Mouse (Mus musculus): ENCODE results near the gene Bmp4.

The Bmp4 gene

DNA sequence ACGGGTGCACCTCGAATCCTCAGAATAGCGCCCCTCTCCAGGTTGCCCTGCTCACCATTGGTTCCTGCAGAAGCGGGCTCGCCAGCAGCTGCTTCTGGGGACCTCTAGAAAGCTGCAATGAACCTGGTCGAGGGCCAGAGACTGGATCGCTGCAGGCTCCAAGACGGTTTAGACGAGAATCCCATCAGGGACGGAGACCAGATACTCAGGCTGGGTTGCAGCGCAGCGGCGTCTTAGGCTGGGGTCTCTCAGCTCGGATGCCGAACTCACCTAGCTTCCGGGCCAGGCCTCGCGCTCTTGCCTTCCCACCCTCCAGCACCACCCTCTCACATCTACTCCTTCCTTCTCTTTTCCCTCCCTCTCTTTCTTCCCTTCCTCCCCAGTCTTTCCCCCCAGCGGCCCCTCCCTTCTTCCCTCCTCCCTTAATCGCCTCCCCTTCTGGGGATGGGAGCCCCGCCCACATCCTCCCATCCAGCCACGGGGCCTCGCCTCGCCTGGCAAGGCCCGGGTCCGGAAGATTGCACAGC is at the start of gene Bmp4:
Gene Bmp4 (minus strand): TSS at position 421 of the 527 bp plus-strand sequence.
- no peak for DNase-seq (ENCODE audit: low spot score)

DNA sequence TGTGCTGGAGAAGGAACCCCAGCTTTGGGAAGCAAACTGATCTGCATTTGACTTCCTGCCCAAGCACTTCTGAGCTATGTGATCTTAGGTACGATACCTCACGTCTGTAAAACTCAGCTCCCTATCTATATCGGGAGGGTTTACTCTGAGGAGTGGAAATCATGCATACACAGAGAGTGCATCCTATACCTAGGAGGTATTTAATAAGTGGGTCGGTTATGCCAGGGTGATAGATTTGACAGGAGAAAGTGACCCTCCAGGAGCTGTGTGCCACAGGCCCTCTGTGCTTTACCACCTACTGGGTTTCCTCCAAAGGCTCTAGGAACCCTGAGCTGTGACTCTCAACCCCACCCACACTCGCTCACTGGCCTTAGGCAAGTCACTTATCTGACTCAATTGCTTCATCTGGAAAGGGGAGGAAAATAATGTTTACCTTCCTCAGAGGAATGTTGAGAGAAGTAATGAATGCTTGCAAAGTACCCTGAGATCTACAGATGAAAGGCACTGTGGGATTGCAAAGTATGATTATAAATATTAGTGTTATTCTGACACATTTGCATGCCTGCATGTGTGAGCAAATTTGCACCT is 49.1 kb upstream of the Bmp4 start:
- DNase-seq (ENCODE audit: low spot score), result no peak

DNA sequence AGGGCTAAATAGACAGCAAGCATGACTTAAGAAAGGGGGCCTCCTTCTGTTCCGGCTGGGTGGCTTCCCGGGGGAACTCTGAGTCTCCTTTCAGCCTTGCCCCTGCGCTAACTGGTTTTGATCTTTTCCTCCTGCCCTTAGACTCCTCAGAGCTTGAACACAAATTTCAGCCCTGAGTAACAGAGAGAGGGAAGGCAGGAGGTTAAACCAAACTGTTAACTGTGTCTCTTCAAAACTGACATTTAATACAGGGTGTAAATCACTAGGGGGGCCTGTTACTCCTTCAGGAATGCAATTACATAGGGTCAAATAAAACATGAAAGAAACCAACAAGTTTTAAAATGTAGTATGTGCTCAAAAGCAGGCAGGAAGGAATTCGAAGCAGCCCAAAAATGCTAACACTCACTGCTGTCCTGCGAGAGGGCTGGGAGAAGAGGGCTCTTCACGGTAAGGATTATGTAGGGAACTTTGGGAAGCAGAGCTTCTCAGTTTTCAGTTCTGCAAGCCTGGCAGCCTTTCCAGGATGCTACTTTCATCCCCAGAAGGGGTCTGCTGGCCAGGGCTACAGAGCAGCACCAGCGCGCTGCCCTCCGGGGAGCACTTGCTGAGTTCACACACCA is 46.1 kb upstream of the Bmp4 start:
- DNase-seq (ENCODE audit: low spot score), result no peak

DNA sequence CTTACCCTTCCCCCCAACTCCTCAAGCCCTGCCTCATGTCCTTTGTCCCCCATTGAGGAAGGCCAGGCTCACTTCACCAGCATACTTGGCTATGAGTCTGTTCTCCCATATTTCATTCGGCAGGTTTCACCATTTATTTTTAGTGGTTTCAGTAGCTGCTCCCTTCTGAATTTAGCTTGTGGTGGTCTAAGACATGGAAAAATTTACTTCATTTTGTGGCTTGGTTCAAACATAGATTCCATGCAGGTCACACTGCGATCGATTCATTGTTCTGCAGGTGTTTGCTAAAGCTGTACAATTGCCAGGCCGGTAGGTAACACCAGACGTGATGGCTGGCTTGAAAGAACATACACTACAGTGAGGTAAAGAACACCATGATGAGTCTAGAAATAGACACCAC is 39.8 kb upstream of the Bmp4 start:
- DNase-seq (ENCODE audit: low spot score), result no peak

DNA sequence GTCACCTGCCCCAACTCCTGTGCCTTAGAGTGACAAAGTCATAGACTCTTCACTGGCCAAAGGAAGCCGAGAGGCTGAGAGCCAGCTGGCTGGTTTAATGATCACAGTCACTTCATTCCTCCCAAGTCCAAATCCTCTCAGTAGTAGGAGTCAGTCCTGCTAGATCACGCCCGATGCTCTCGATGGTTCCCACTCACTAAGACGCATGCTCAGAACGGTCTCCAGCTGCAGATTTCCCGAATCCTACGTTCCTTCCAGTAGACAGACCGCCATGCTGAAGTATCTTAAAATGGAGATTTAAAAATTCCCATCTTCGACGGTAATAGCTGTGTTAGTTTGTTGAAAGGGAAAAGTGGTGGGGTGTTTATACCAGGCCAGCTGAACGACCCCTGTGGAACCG is 36.8 kb upstream of the Bmp4 start:
- DNase-seq (ENCODE audit: low spot score), result no peak

DNA sequence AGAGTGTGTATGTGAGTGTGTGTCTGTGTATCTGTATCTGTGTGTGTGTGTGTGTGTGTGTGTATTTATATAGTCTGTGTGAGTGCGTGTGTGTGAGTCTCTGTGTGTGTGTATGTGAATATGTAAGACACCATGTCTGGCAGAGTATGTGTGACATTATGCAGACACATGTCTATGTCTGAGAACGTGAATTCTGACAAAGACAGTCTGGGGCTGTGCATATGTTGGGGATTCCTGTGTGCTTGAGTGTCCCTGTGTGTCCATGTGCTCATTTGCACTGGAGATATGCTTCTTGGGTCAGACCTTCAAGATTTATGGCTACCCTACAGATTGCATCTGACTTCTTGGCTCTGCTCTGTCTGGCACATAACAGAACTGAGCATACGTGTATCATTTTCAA is 31.4 kb upstream of the Bmp4 start:
- DNase-seq (ENCODE audit: low spot score), result no peak

DNA sequence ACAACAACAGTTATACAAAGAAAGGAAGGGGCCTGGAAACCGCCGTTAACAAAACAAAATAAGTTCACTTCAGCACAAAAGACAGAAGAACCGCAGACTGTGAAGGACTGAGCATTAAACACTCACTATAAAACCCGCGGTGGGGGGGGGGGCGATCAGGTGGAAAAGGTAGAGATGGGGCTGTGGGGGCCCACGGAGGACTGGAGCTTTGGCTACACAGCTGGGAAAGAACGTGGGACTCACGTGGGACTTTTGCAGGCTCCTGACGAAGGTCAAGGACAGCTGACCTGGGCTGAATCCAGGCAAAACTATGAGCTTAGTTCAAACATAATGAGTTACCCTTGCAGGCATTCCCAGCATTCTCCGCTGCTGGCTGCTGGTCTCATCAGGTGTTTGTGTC is 28.8 kb upstream of the Bmp4 start:
- no peak for DNase-seq (ENCODE audit: low spot score)

DNA sequence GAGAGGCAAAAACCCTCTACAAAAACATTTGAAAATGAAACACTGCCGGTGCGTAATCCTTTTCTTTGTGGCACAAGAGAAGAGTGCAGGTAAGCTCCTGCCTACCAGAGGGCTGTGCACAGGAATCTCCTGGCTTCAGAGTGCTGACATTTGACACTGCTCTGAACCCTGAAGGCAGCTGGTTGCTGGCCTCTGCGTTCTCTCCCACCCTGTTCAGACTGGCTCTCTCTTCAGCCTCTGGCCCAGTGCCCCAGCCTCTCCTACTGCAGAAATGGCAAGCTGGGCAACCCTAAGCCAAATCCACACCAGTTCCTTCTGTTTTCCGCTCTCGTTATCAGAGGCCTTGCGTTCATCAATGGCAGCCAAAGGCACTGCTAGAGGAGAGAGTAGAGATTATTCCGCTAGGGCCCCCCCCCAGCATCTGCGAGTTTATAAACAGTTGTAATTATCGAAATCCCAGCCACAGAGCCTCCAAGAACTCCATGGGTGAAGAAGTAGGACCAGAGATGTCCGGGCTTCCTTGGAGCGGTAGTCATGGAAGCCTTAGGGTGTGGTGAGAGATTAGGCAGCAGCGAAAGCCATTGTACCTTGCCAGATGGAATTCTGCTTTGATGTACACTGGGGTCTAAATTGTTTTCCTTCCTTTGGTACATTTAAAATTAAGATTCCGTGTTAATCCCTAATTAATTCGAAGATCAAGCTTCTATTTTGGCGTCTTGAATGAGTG is 28.1 kb upstream of the Bmp4 start:
- no peak for DNase-seq (ENCODE audit: low spot score)

DNA sequence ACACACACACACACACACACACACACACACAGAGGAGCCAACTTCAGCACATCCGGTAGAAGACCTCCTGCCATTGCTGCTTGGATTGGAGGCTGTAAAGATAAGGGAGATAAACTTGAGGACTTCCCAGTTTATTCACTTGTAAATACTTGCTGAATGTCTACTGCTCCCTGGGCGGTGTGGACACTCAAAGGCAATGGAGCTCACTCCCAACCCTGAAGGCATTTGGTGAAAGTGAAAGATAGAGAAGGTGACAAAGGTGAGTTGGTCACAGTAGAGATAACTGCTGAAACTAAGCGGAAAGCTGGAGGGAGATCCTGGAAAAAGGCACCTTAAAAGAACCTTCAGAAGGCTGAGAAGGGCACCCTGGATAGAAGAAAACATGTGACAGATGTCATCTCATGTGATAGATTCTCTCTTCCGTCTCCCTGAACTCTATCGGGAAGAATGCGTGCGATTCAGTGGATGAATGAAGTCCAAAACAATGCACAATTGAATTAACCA is 22.1 kb upstream of the Bmp4 start:
- DNase-seq (ENCODE audit: low spot score), result no peak

DNA sequence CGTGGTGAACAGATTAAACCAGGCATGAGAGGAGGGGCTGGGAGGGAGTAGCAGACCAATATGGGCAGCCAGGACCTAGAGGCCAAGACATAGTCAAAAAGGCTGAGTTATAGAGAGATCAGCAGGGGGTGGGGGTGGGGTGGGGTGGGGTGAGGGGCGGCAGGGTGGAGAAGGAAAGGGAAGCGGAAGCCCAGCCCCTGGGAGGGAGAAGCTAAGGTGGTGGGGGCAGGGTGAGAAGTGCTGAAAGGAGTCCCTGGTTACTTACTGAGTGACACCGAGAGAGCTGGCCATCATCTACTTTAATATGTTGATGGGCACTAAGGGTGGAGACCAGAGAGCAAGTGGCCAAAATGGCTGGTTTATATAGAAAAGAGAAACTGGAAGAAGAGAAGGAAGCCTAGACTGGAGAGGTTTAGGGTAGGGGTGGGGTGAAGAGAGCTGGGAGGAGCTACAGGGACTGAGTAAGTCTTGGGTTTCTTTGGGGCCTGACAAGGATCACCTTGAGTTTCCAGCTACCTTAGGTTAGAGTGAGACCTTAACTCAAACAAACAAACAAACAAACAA is 20.2 kb upstream of the Bmp4 start:
- DNase-seq (ENCODE audit: low spot score), result no peak

DNA sequence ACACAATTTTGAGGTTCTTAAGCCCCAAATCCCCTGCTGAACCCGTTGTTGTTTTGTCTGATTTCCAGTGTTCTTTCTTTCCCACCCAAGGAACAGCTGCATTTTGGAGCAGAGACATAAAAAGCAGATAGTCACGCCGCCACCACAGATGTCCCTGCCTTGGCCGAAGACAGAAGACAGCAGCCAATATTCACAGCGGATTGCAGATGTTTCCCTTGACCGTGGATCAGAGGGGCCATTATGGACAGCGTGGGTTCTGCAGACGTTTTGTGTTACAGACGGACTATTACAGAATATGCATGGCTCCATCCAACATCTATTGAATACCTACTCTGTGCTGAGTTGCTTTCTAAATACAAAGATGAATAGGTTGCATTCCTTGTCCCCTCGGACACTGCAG is 18.5 kb upstream of the Bmp4 start:
- DNase-seq (ENCODE audit: low spot score), result no peak

DNA sequence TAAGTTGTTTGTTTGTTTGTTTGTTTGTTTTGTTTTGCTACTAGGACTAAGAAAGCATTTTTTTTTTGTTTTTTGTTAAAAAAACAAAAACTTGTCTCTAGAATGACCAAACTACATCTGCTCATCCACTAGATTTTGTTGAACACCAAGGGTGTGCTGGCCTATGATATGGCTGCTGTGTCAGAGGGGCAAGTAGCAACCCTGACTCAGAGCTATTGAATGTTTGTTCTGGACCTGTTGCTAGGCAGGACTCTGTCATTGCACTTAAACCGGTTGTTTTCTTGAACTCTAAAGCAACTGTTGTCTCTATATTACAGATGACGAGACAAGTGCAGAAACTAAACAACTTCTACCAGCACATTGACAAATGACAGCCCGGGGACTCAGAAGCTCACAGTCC is 17.9 kb upstream of the Bmp4 start:
- no peak for DNase-seq (ENCODE audit: low spot score)

DNA sequence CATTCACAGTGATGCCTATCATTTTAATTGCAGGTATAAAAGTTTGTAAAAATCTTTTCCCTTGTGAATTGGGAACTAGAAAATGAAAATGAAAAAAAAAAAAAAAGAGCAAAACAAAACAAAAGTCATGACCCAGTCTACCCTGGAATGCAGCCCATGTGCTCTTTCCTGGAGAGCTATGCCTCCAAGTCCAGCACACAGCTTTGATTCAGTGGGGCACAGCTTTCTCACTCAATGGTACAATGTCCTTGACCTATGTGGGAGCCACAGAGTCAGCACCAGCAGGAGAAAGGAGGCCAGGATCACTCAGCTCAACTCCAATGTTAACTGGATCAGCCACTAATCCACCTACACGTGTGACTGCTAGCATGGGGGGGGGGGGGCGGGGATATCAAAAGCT is 9.5 kb upstream of the Bmp4 start:
- DNase-seq (ENCODE audit: low spot score), result no peak

DNA sequence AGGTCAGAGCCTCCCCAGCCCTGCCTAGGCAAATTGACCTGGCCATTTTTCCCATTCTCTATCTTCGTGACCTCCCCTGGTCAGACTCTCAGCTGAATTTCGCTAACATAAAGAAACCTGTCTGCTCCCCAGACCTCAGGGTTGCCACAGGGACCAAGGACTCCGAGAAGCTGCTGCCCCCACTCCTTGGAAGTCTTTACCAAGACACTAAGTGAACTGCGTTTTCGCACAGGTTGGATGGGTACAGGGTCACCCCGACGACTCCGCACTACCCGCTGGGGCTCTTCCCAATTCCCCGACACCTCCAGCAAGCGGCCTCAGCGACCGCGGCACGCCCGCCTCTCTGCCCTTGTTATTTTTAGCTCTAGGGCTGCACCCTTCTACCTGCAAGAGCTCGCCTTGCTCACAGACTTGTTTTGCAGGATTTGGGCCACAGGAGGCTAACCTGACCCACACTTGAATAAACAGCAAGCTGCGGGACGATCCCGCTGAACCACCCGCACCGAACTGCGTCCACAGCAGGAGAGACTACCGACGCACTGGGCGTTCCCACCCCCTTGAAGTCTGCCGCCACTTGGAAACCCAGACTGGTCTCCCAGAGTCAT is 7.7 kb upstream of the Bmp4 start:
- DNase-seq (ENCODE audit: low spot score), result no peak

DNA sequence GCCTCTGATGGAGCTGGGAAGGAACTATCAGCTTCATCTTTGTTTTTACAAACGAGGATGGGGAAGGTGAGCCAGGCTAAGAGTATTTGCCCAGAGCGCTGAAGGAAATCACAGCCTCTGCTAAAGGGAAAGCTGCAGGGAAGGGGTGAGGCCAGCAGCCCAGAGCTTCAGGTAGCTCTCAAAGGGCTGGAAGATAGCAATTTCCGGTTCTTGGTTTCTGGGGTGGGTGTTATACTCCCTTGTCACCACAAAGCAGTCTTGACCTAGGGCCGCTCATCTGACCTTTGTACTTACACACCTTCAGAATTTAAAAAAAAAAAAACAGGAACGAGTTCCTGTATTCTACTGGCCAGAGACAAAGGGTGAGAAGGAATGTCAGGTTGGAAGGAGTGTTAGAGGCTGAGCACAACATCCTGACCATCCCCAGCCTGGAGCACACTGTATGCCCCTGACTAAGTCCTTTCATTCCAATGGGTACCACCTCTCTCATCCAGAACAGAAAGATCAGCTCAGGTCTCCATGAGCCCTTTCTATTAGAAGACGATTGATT is 1.2 kb upstream of the Bmp4 start:
- no peak for DNase-seq (ENCODE audit: low spot score)

DNA sequence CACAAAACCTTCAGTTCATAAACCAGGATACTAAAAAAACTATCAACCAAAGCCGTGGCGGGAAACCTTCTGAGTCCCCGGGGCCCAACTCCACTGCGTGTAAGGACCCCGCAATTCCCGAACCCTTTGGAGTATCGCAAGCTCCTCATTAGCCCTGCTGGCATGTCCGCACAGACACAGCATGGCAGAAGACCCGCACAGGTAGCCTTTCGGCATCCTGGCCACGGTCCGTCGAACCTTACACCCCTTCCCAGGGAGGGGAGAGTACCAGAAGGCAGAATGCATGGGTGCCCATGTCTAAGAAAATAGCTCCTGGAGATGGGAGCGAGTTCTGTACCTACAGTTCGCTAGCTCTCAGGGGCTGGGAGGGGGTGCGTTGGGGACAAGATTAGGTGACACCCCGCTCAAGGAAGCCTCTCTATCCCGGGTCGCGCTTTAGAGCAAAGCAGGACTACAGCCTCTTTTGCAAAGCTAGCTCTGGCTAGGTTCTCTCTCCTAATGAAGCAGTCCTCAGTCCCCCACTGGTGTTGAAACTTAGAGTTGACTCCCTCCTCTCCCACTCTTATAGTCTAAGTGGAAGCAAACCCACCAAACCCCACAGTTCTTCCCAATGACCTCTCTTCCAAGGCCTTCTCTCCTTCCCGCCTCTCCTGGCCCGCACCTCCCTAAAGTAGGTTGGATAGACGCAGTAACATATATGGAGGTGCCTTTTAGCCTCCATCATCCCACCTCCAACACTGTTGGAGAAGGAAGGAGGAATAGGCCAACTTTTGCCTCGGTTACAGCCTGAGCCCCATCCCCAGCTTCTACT is 826 bp downstream of the Bmp4 start:
- no peak for DNase-seq (ENCODE audit: low spot score)

DNA sequence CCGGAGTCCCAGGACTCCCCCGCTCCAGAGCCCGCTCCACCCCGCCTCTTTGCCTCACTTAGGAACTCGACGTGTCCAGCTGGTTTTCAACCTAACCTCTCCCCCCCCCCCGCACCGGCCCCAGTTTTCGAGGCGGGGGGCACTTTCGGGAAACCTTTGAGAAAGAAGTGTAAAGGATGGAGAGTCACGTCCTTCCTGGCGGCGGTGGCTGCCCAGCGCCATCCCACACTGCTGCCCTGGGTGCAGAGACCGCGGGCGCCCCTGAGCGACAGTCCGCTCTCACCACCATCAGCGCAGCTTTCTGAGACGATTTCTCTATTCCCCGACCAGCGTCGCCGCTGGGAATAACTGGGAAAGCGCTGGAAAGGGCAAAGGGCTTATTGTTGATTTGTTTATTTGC is 1.8 kb downstream of the Bmp4 start:
- no peak for DNase-seq (ENCODE audit: low spot score)

DNA sequence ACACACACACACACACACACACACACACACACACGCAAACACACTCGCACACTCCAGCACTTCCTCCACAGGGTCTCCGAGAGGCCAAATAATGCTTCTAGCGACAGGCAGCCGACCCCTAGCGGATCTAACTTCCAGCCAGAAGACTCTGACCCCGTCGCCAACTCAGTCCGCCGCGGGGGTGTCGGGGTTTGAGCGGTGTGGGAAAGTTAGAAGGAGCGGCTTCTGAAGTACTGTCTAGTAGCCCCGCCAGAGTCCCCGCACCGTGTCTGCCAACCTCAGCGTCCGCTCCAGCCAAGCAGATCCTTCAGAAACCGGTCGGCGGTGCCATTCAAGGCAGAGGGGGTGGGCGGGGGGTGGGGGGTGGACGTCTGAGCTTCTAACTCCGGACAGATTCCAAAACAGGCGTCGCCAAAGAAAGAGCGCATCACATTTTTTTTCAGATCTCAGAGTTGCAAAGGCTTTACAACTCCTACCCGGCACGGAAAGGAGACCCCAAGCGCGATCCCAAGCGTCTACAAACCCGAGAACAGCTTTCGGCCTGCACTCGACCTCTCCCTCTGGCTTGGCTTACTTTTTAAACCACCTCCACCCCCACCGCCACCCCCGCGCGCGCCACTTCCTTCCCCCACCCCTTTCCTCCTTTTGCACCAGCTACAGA is 2.5 kb downstream of the Bmp4 start:
- no peak for DNase-seq (ENCODE audit: low spot score)

DNA sequence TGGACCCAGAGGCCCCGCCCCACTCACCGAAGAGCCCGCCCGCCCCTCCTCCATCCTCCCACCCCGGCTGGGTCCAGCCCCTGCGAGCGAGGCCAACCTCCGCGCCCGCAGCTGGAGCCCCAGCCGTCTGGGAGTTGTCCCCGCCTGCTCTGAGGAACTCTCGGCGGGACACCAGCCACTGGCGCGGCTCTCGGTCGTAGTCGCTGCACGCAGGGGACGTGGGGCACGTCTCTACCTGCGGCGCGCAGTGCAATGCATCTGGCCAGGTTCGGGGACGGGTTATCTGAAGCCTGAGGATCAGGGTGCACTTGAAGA is 3.2 kb downstream of the Bmp4 start:
- DNase-seq (ENCODE audit: low spot score), result peak; percentile 69

DNA sequence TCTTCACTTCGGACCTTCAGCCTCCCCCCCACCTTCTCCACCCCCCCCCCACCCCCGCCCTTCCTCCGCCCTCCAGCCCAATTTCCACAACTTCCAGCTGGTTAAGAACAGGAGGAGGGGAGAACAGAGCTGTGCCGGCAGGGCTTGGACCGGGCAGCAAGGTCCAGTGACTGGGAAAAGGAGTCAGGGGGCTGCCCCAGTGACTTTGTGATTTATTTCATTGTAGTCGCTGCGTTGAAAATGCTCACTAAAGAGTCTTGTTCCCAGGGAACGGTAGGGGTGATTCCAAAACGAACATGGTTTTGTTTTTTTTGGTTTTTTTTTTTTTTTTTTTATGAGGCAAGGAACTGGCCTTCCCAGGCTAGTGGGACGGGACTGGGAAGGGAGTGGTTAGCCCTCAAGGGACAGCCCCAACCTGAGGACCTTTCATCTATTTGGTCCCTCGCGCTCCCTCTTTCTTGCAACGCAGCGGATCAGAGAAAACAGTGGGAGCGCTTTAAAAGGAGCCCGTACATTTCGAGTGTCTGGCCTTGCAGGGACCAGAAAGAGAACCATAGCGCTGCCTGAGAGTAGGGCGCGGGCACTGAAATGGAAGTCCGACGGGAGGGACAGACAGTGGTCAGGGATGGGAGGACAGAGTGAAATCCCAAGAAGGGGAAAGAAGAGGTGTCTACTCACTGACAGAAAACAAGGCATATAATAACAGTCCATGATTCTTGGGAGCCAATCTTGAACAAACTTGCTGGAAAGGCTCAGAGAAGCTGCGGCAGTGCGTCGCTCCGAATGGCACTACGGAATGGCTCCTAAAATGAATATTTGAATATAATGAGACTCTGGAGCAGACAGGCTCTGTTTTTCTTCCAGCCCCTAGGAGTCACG is 3.8 kb downstream of the Bmp4 start:
- no peak for DNase-seq (ENCODE audit: low spot score)
